Mouse (Mus musculus) NIH3T3 (cell line): ENCODE results near the gene Ccdc84.
A peak's percentile ranks its signal among the peaks of the same experiment; 100 is the strongest.

Experiments used
- DNase-seq: peaks from one replicate; pipeline ENCODE4 v3.0.0-alpha.2; 2012; ENCODE audit warnings: low read depth

The Ccdc84 gene

GRCm38 (mm10) chr9:44361190-44361917 is 57.0 kb downstream of the Ccdc84 start, which contains the start of gene Vps11:
Vps11 (minus strand) TSS chr9:44361670.
- peak; percentile 97 for DNase-seq
